Mouse (Mus musculus): ENCODE measurements around the gene Dlg2.

DNA sequence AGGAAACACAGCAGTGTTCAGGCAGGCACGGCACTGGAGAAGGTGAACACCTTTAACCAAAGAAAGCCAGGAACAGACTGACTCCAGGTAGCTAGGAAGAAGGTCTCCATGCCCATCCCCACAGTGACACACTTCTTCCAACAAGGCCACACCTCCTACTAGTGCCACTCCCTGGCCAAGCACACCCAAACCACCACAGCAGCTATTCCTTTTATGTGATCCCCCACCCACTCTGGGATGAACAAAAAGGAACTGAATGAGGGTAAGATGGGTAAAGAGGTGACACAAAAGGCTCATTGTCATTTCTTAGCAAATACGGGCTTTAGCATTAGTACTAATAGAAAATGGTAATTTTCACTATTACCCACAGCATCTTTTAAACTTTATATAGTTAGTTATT lies 77.9 kb downstream of the Dlg2 start:
- TF ChIP-seq POLR2AphosphoS5 (IDR thresholded peaks at IDR 0.05; ENCODE audit: insufficient replicate concordance, low read depth, low read length) (no peak), CTCF (IDR thresholded peaks at IDR 0.05; ENCODE audit: low read depth, low read length) (no peak), TAL1 (conservative IDR thresholded peaks at IDR 0.05; ENCODE audit: low read depth, low read length) (no peak), GATA1 (IDR thresholded peaks at IDR 0.05; ENCODE audit: borderline replicate concordance, low read length) (no peak)

Data from G1E (cell line).